Mouse (Mus musculus) ES-E14 (cell line): ENCODE measurements around the gene Cbx8.

Source experiments
- ZC3H11A ChIP-seq: IDR thresholded peaks from 2 replicates; pipeline ENCODE4 v1.6.1; 2012; ENCODE audit warnings: low read depth, mild to moderate bottlenecking, inconsistent platforms, low read length, borderline replicate concordance
- ZNF384 ChIP-seq: IDR thresholded peaks from 2 replicates; pipeline ENCODE4 v1.6.1; 2012; ENCODE audit warnings: low read depth, low read length, inconsistent platforms

DNA sequence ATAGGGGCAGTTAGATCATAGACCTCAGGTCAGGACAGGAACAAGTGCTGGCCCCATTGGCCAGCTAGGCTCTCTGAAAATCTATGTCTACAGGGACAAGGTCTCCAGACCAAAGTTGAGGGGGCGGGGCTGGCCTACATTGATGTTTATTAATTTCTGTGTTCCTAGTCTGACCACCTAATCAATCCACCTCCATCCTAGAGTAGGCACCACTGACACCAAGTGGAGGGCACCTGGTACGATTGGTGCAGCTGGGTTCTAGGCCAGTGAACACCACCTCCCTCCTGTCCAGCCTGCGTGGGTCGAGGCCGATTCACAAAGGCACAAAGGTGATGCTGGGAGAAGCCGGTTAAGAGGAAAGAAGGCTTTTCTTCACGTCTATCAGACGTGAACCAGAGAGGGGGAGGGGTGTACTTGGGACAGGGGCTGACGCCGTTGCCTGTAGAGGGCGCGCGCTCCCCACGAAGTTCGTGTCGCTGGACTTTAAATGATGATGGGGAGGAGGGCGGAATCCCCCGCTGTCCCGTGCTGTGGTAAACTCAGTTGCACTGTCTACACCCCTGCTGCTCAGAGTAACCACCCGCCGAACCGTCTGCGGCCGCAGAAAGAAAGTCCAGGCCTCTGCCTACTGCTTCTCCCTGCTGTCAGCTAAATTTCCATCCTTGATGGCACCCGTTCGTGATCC lies 6.8 kb downstream of the Cbx8 start:
- no peak for TF ChIP-seq ZC3H11A
- no peak for TF ChIP-seq ZNF384
